Mouse (Mus musculus) hindbrain, embryonic 14.5 days (tissue): ENCODE data around the gene Pik3cd. TPM values are rescaled to one million over a fixed set of nuclear protein-coding genes. Genes with fewer than 3 reads are reported as not detected.
"Not testable (repeated sequence)": the region's sequence is repeated elsewhere in the genome, so short reads cannot be mapped to it uniquely, and the experiment has no call there.

Experiments used
- ATAC-seq: fragments of 200-750 bp; cut with Nextera tagmentation; 2 replicates; pipeline ENCODE4 v1.8.0; 2017; ENCODE audit warnings: moderate number of reproducible peaks, mild to moderate bottlenecking, moderate TSS enrichment, moderate library complexity; ENCODE audit not compliant: low FRiP score
- DNase-seq: peaks from one replicate; pipeline ENCODE4 v3.0.0-alpha.2; 2015; ENCODE audit warnings: low spot score
- H3K27ac ChIP-seq: fragments of 300-500 bp; sonication (generic); 2 replicates; pipeline ENCODE4 v1.5.1; 2014; ENCODE audit warnings: mild to moderate bottlenecking, moderate library complexity
- H3K27me3 ChIP-seq: fragments of 300-500 bp; sonication (generic); 2 replicates; pipeline ENCODE4 v1.6.1; 2014; ENCODE audit warnings: mild to moderate bottlenecking, low read length, mixed read lengths; ENCODE audit not compliant: control insufficient read depth, insufficient read depth
- H3K36me3 ChIP-seq: fragments of 300-500 bp; sonication (generic); replicated peaks from 2 replicates; pipeline ENCODE4 v1.6.1; 2014; ENCODE audit not compliant: control insufficient read depth, insufficient read depth
- H3K4me1 ChIP-seq: fragments of 300-500 bp; sonication (generic); replicated peaks from 2 replicates; pipeline ENCODE4 v1.6.1; 2014; ENCODE audit warnings: antibody characterized with exemption, low read length, mixed read lengths; ENCODE audit not compliant: control insufficient read depth, insufficient read depth
- H3K4me2 ChIP-seq: fragments of 300-500 bp; sonication (generic); replicated peaks from 2 replicates; pipeline ENCODE4 v1.6.1; 2014; ENCODE audit warnings: mild to moderate bottlenecking, moderate library complexity
- H3K4me3 ChIP-seq: fragments of 300-500 bp; sonication (generic); replicated peaks from 2 replicates; pipeline ENCODE4 v1.5.1; 2014; ENCODE audit warnings: mild to moderate bottlenecking, low read length
- H3K9ac ChIP-seq: fragments of 300-500 bp; sonication (generic); 2 replicates; pipeline ENCODE4 v1.6.1; 2014
- H3K9me3 ChIP-seq: fragments of 300-500 bp; sonication (generic); 2 replicates; pipeline ENCODE4 v1.6.1; 2016; ENCODE audit warnings: low read length; ENCODE audit not compliant: control insufficient read depth
- WGBS: fragments of 180-500 bp; shearing (Covaris S2); extraction: QIAGEN DNeasy Blood & Tissue Kit; methylation state at CpG from one replicate; pipeline ENCODE4 v1.1.7; 2014; 5-methylcytosine and 5-hydroxymethylcytosine counted together
- polyA plus RNA-seq: library from polyadenylated mRNA; unstranded; fragments of >200 nt; fragmentation: Nextera tagmentation; extraction: Ambion mirVana; gene quantifications from 2 replicates; pipeline ENCODE4 v1.2.1, GENCODE M21; 2014

The Pik3cd gene
- polyA plus RNA-seq, result 15.3 and 16.5 TPM in 2 replicates

DNA sequence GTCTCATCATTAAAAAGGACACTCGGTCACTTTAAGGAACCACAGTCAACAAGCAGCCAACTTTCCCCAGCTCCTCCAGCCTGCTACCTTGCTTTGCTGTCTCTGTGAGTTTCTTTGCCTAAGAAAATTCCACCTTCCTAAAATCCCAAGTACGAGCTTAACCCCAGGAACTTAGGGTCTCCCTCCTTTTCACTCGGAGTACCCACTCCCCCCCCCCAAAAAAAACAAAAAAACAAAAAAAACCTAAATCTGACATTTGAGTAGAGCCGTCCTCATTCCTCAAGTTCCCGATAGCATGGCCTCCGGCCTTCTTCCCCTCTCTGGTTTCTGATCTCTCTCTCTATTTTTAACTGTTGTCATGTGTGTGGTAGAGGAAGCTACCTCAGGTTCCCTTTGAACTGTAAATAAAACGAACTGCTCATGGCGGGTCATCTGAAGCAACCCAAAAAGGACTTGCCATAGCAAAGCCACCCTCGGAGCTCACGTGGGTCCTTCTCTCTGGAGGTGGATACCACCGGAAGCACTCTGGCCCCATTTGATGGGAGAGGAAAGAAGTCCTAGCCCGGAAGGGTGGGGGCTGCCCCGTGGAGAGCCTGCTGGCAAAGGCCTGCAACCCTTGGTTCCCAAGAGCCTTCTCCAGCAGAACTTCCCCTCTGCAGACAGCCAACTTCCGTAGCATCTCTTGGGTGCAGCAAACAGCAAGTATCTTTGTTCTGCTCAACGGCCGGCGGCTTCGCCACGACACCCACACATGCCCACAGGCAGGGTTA is at the start of gene Pik3cd:
TSS of gene Pik3cd (minus strand) at position 362 of the 770 bp plus-strand sequence.
- ATAC-seq, result no peak
- no peak within 1 kb of the TSS for H3K27ac ChIP-seq
- 0 out of 2 replicates have a peak, but pooled peaks cover 8% of the 10 kb centered on the region for H3K4me1 ChIP-seq
- H3K9me3 ChIP-seq, result no peaks in the 10 kb centered on the region
- H3K4me2 ChIP-seq, result no peak within 1 kb of the TSS
- no peak for DNase-seq
- peaks cover 10% of the 10 kb centered on the region for H3K27me3 ChIP-seq
- 75% methylated on average over 19 of the region's 19 CpGs for WGBS
- no peaks in the 10 kb centered on the region for H3K36me3 ChIP-seq
- no peak within 1 kb of the TSS for H3K9ac ChIP-seq
- no peak within 1 kb of the TSS for H3K4me3 ChIP-seq

DNA sequence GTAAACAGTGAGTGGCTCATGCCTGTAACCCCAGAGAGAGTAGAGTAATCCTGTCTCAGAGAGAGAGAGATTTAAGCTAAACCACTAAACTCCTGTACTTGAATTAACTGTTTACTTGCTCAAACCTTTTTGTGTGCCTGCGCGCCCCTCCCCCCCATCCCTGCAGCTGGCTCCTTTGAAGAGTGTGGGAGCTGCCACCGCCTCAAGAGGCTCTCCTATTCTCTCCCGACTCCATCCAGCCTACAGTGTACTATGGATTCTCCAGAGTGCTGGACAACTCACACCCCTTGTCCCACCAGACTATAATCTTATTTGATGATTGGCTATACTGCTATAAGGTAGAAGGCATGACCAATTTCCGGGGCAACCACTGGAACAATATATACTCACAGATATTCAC is 48.3 kb upstream of the Pik3cd start:
- no peak overlapping the region for H3K9ac ChIP-seq
- no peak overlapping the region for H3K27ac ChIP-seq
- no peak overlapping the region for H3K4me2 ChIP-seq
- no peaks in the 10 kb centered on the region for H3K27me3 ChIP-seq
- peaks cover 8% of the 10 kb centered on the region; the same call in 1 of the 2 replicates for H3K4me1 ChIP-seq
- H3K36me3 ChIP-seq, result peaks cover 39% of the 10 kb centered on the region
- H3K4me3 ChIP-seq, result no peak overlapping the region
- WGBS, result 40% methylated on average over 5 of the region's 5 CpGs
- no peaks in the 10 kb centered on the region for H3K9me3 ChIP-seq
- ATAC-seq, result no peak
- DNase-seq, result no peak

DNA sequence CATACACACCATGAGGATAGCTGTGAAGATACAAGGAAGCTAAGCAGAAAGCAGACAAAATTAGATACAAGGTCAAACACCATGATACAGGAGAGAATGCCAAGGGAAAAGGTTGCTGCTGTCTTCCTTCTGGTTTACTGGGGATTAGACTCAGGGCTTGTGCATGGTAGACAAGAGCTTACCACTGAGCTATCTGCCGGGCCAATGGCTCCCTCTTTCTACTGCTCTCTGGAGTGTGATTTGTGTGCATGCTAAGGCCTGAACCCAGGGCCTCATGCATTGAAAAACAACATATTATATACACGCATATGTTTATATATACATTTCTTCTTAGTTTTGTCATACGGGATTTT is 47.3 kb upstream of the Pik3cd start:
- not testable (repeated sequence) for H3K9me3 ChIP-seq, ATAC-seq, H3K4me2 ChIP-seq, H3K4me1 ChIP-seq, H3K4me3 ChIP-seq, DNase-seq, H3K27me3 ChIP-seq, H3K27ac ChIP-seq, H3K9ac ChIP-seq
- H3K36me3 ChIP-seq, result peaks cover 41% of the 10 kb centered on the region
- WGBS, result 93% methylated on average over 3 of the region's 3 CpGs

DNA sequence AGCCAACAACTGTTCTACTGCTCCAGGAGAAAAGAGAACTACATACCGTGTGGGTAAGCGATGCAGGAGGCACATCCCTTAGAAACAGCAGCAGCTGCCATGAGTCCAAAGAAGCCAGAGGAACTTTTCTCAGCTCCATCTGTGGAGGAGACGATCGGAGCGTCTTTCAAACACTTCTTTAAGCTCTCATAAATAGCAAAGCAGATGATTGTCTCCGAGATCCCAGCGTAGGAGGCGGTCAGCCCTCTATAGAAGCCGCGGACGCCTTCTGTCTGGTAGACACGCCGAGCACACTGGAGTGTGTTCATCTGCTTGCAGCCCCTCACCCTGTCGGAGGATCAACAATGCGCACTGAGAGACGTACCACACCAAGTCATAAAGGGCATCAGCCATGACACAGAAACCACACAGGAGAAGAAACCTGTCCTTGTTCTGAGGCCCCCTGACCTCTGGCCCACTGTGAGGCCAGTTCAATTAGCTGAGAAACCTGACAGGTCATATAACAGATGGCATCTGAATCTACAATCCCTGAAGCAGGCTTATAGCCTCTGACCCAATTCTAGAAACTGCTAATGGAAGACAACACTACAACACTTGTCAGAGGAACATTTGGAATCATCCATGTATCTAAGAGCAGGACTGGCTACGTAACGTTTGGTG is 46.8 kb upstream of the Pik3cd start:
- no peaks in the 10 kb centered on the region for H3K27me3 ChIP-seq
- ATAC-seq (no peak), DNase-seq (no peak)
- no peak overlapping the region for H3K4me2 ChIP-seq
- no peak overlapping the region for H3K4me3 ChIP-seq
- H3K9me3 ChIP-seq, result no peaks in the 10 kb centered on the region
- peaks cover 8% of the 10 kb centered on the region; the same call in 1 of the 2 replicates for H3K4me1 ChIP-seq
- H3K9ac ChIP-seq, result no peak overlapping the region
- WGBS, result 82% methylated on average over 18 of the region's 18 CpGs
- H3K36me3 ChIP-seq, result peaks cover 39% of the 10 kb centered on the region
- no peak overlapping the region for H3K27ac ChIP-seq

DNA sequence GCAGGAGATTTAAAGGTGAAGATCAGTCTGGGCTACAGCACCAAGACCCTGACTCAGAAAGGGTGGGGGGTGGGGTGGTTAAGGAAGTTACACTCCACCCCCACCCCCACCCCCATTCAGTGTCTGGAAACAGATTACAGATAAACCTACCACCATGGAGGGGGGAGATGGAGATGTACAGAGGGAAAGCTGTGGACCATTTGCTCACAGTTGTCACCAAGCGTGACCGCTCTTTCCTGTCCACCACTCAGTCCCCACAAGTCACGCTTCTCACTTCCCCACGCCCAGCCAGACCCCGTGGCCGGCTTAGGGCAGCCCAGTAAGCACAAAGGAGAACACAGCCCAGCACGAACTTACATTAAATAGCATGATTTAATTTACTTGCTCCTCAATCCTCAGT is 41.7 kb upstream of the Pik3cd start:
- ATAC-seq (no peak), DNase-seq (no peak)
- Histone ChIP-seq H3K27me3 (no peaks in the 10 kb centered on the region), H3K4me3 (no peak overlapping the region), H3K36me3 (peaks cover 45% of the 10 kb centered on the region), H3K9me3 (no peaks in the 10 kb centered on the region), H3K4me2 (no peak overlapping the region), H3K4me1 (no peaks in the 10 kb centered on the region), H3K9ac (no peak overlapping the region), H3K27ac (no peak overlapping the region)
- WGBS, result 91% methylated on average over 7 of the region's 7 CpGs

DNA sequence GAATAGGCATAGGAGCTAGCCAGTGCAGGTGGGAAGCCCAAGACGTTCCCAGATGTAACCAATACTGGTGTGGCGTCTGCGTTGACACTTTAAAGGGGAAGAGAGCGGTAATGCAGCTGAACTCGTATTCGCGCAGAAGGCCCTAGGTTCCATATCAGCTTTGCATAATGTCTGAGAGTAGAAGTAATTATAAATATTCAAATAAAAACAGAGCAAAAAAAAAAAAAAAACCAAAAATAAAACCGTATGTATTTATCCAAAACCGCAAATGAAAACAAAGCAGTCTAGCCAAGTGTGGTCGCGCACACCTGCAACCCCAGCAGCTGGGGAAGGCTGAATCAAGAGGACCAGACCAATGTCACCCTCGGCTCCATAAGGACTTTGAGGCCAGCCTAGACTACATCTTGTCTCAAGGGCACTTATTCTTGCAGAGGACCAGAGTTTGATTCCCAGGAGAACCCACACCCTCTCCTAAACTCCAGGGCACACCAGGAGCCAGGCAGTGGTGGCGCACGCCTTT is 39.7 kb upstream of the Pik3cd start:
- no peaks in the 10 kb centered on the region for H3K9me3 ChIP-seq
- no peak overlapping the region for H3K9ac ChIP-seq
- no peak overlapping the region for H3K4me2 ChIP-seq
- H3K27me3 ChIP-seq, result no peaks in the 10 kb centered on the region
- peaks cover 38% of the 10 kb centered on the region for H3K36me3 ChIP-seq
- 95% methylated on average over 14 of the region's 14 CpGs for WGBS
- peaks cover 6% of the 10 kb centered on the region for H3K4me1 ChIP-seq
- ATAC-seq (no peak), DNase-seq (no peak)
- no peak overlapping the region for H3K27ac ChIP-seq
- H3K4me3 ChIP-seq, result no peak overlapping the region

DNA sequence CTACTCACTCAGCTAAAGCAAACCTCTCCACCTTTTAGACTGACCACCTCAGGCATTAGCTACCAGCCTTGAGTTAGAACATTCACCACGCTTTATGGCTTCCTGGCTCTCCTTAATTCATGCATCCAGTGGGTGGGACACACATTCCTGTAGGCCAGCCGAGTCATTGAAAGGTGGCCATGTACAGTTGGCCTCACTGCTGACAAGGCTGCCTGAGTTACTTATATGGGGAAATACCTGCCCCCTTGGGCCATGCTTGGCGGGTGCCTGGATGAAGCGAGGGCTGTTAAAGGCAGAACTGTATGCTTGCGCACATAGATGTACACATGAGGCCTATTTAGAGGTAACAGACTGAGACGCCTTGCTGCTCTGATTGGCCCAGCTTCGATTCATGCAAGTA is 37.9 kb upstream of the Pik3cd start:
- H3K36me3 ChIP-seq, result peaks cover 34% of the 10 kb centered on the region
- no peak overlapping the region for H3K4me3 ChIP-seq
- H3K4me2 ChIP-seq, result no peak overlapping the region
- ATAC-seq, result no peak
- 90% methylated on average over 7 of the region's 7 CpGs for WGBS
- no peaks in the 10 kb centered on the region for H3K9me3 ChIP-seq
- H3K27me3 ChIP-seq, result no peaks in the 10 kb centered on the region
- no peak overlapping the region for H3K27ac ChIP-seq
- DNase-seq, result no peak
- H3K4me1 ChIP-seq, result peaks cover 23% of the 10 kb centered on the region
- H3K9ac ChIP-seq, result no peak overlapping the region

DNA sequence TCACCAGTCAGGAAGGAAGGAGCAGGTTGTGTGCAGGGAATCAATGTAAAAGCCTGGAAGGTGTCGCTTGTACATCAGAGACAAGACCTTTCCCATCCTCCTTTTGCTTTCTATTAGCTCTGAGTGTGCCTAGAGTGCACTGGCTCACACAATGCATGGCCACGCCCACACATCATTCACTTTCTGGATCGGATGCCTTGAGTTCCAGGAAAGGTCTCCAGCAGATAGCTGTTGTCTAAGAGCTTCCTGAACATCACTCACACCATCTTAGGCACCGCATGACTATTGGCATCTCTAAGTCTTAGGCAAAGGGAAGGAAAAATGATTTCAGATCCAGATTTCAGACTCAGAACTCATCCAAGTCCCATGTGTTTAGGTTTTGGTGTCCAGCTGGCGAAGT is 37.1 kb upstream of the Pik3cd start:
- Histone ChIP-seq H3K9ac (no peak overlapping the region), H3K27me3 (no peaks in the 10 kb centered on the region), H3K36me3 (peaks cover 29% of the 10 kb centered on the region), H3K4me2 (no peak overlapping the region), H3K4me3 (no peak overlapping the region), H3K9me3 (no peaks in the 10 kb centered on the region), H3K27ac (no peak overlapping the region), H3K4me1 (peaks cover 32% of the 10 kb centered on the region)
- no peak for ATAC-seq
- DNase-seq, result no peak
- WGBS, result 69% methylated on average over 5 of the region's 5 CpGs

DNA sequence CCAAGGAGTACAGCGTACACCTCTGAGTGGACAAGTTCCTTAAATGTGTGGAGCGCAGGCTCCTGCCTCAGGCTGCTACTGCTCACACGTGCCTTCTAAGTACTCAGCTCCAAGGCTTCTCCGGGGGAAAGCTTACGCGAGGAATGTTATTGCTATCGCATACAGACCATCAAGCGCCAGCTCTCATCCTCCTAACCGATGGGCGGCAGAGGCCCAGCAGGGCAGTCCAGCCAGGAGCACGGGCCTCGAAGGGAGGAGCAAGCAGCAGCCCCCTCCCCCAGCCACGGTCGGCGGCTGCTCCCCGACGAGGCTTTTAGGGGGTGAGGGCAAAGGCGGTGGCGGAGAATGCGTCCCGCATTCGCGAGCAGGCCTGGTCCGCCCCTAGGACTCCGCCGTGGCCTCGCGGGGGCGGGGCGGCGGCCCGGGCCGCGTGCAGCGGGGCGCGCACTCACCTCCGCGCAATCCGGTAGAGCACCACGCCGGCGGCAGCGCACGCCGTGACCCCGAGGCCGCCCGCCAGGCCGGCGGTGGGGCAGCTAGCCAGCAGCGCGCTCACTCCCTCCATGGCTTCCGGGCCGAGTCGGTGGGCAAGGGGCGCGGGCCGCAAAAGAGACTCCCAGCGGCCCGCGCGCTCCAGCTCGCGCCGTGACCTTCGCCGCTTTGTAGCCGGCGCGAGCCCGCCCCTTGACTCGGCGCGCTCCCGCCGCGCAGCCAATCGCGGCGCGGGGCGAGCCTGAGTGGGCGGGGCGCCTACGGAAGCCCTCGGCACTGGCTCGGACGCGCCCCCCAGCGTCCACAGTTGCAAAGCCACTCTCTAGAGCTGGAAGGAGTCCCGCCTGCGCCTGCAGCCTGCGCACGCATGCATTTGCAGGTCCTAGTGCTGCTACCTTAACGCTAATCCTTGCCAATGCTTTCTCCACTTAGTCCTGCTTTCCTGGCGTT is 35.3 kb upstream of the Pik3cd start, which contains the start of gene Tmem201:
TSS of gene Tmem201 (minus strand) at position 662 of the 942 bp plus-strand sequence.
- Histone ChIP-seq H3K9me3 (no peaks in the 10 kb centered on the region), H3K4me2 (peak within 1 kb of the TSS; percentile 87), H3K4me3 (peak within 1 kb of the TSS; percentile 82), H3K4me1 (peaks cover 50% of the 10 kb centered on the region), H3K9ac (peak within 1 kb of the TSS; percentile 88), H3K27ac (peak within 1 kb of the TSS; percentile 79), H3K27me3 (no peaks in the 10 kb centered on the region), H3K36me3 (peaks cover 11% of the 10 kb centered on the region)
- peak; percentile 98 for DNase-seq
- under 1% methylated on average over 94 of the region's 97 CpGs for WGBS
- ATAC-seq, result peak; percentile 90
